Mouse (Mus musculus) gastrocnemius, postnatal 4 days (tissue): Measurements from ENCODE around the gene Tmed4. TPM values are rescaled to one million over a fixed set of nuclear protein-coding genes. Genes with fewer than 3 reads are reported as not detected.
A peak's percentile ranks its signal among the peaks of the same experiment; 100 is the strongest.
"Not testable (repeated sequence)": the region's sequence is repeated elsewhere in the genome, so short reads cannot be mapped to it uniquely, and the experiment has no call there.

Source experiments
- DNase-seq, 2 experiments: peaks; one replicate each; pipeline ENCODE4 v3.0.0; 2021 to 2022; ENCODE audit warnings: low spot score in 2 of 2, mixed read lengths in 2 of 2
- total RNA-seq, 2 experiments: library from RNA; stranded (reverse); gene quantifications; 2 replicates each; pipeline ENCODE4 v1.2.3; 2021

Tmed4 gene
- total RNA-seq, 2 experiments from 2014 or later = 70.1 to 72.9 TPM

- DNase-seq = no peak
Measured at GRCm38 (mm10) chr11:6275094-6275484, 419 bp upstream of the Tmed4 start.

GRCm38 (mm10) chr11:6273607-6274006 is 1.1 kb downstream of the Tmed4 start:
- no peak for DNase-seq

- peak; percentile 72 to 91 for DNase-seq
Measured at GRCm38 (mm10) chr11:6267320-6268254, 7.1 kb downstream of the Tmed4 start, which contains the start of gene Ddx56. TSS of gene Ddx56 (minus strand) at chr11:6267772.

GRCm38 (mm10) chr11:6266621-6267020 is 8.0 kb downstream of the Tmed4 start:
- no peak for DNase-seq

GRCm38 (mm10) chr11:6261434-6262082 is 13.1 kb downstream of the Tmed4 start:
- DNase-seq = peak in 1 of 2 experiments; percentile 64

GRCm38 (mm10) chr11:6259413-6259812 is 15.3 kb downstream of the Tmed4 start:
- no peak for DNase-seq

GRCm38 (mm10) chr11:6256490-6257072 is 18.1 kb downstream of the Tmed4 start:
- no peak for DNase-seq

- not testable (repeated sequence) for DNase-seq
Measured at GRCm38 (mm10) chr11:6254602-6255001, 20.1 kb downstream of the Tmed4 start.

GRCm38 (mm10) chr11:6252824-6253223 is 21.8 kb downstream of the Tmed4 start:
- no peak for DNase-seq

GRCm38 (mm10) chr11:6252248-6252647 is 22.4 kb downstream of the Tmed4 start:
- no peak for DNase-seq

GRCm38 (mm10) chr11:6244707-6245106 is 30.0 kb downstream of the Tmed4 start:
- no peak for DNase-seq

- no peak for DNase-seq
Measured at GRCm38 (mm10) chr11:6233025-6233424, 41.6 kb downstream of the Tmed4 start.

GRCm38 (mm10) chr11:6230012-6230411 is 44.7 kb downstream of the Tmed4 start, which contains the start of gene Npc1l1:
TSS of gene Npc1l1 (minus strand) at chr11:6230143.
- DNase-seq = no peak

GRCm38 (mm10) chr11:6224541-6225229 is 50.0 kb downstream of the Tmed4 start:
- no peak for DNase-seq

GRCm38 (mm10) chr11:6222187-6222586 is 52.5 kb downstream of the Tmed4 start:
- DNase-seq = no peak

Other genes with a start within 250 kb of the Tmed4 start
- 100 to 1,000 TPM; 190 to 199 TPM for gene Camk2b, start 208.5 kb downstream of the Tmed4 start, total RNA-seq
- gene A730071L15Rik, start 74.8 kb downstream of the Tmed4 start, total RNA-seq = under 1 TPM; 0.21 to 0.44 TPM
- gene Nudcd3, start 74.5 kb downstream of the Tmed4 start, total RNA-seq = 10 to 100 TPM; 56.4 to 61.0 TPM
- under 1 TPM; 0.05 to 0.12 TPM for gene Npc1l1, start 44.7 kb downstream of the Tmed4 start, total RNA-seq
- 10 to 100 TPM; 35.1 to 40.9 TPM for gene Ddx56, start 7.1 kb downstream of the Tmed4 start, total RNA-seq
- 100 to 1,000 TPM; 340 to 351 TPM for gene Ogdh, start 16.8 kb upstream of the Tmed4 start, total RNA-seq
- 10 to 100 TPM; 35.6 to 40.1 TPM for gene Zmiz2, start 114.2 kb upstream of the Tmed4 start, total RNA-seq
- gene Ppia, start 140.6 kb upstream of the Tmed4 start, total RNA-seq = 1,000 to 10,000 TPM; 1,218 to 1,228 TPM
- 10 to 100 TPM; 96.2 to 97.0 TPM for gene H2afv, start 169.6 kb upstream of the Tmed4 start, total RNA-seq
- 10 to 100 TPM; 84.0 to 90.4 TPM for gene Purb, start 201.0 kb upstream of the Tmed4 start, total RNA-seq
- 1 to 10 TPM; 3.0 to 3.4 TPM for gene Myo1g, start 246.1 kb upstream of the Tmed4 start, total RNA-seq